Mouse (Mus musculus): Measurements from ENCODE around the gene Tph2. TPM values are rescaled to one million over a fixed set of nuclear protein-coding genes. Genes with fewer than 3 reads are reported as not detected.
A peak's percentile ranks its signal among the peaks of the same experiment; 100 is the strongest.

Gene Tph2
- polyA plus RNA-seq (2015; fragmentation: Nextera tagmentation; extraction: Ambion mirVana): 0.05 TPM in 1 of 2 replicates, not detected in the other

DNA sequence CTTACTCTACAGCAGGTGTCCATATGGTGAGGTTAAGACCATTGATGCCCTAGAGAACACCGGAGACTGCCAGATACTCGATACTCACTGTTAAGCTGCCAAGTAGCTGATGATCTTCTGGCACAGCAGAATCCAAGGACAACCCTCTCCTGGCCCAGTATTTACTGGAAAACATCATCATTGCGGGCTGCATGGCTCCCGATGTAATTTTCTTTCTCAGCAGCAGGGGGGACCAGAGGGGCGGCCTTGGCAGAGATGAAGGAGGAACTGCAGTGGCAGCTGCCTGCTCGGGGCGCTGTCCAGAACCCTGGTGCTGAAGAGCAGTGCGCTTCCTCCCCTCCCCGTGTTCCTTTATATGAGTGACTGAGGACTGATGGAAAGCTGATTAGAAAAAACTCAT lies at the start of gene Tph2:
Gene Tph2, minus strand, starts transcription at position 326 of the 400 bp plus-strand sequence.
- WGBS: 4% methylated on average over 9 of the region's 9 CpGs
- no peak within 1 kb of the TSS for H3K4me3 ChIP-seq (ENCODE audit: low read length)
- H3K36me3 ChIP-seq (ENCODE audit: control insufficient read depth, insufficient read depth): no peaks in the 10 kb centered on the region
- H3K9ac ChIP-seq (ENCODE audit: low read length): no peak within 1 kb of the TSS
- H3K27ac ChIP-seq (ENCODE audit: low read length): no peak within 1 kb of the TSS
- H3K4me1 ChIP-seq (ENCODE audit: control insufficient read depth, insufficient read depth, low read length): no peaks in the 10 kb centered on the region
- no peaks in the 10 kb centered on the region for H3K27me3 ChIP-seq (ENCODE audit: control insufficient read depth, insufficient read depth, low read length)
- no peak within 1 kb of the TSS for H3K4me2 ChIP-seq (ENCODE audit: low read depth, low read length)
- H3K9me3 ChIP-seq (replicated peaks; ENCODE audit: control insufficient read depth, low read length): no peaks in the 10 kb centered on the region
- 0 out of 2 replicates have a peak, but pooled peaks have one; percentile 49 for ATAC-seq (replicated peaks; ENCODE audit: extremely low read depth, insufficient read depth, low FRiP score)

DNA sequence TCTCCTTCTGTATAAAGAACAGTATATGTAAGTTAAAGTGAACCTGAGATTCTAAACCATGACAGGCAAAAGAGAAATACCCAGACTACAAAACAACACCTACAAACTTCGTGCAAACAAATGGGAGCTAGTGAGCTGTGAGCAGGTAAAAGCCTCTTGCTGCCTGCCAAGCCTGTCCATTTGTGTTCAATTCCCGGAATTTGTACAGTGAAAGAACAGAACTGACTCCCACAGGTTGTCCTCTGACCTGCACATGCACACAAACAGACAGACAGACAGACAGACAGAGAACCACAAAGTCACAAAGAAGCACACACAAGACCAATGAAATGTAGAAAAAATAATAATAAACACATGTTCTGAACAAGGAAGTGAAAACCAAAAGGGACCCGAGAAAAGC lies 49.0 kb upstream of the Tph2 start:
- Histone ChIP-seq H3K4me2 (ENCODE audit: low read depth, low read length) (no peak overlapping the region), H3K27me3 (ENCODE audit: control insufficient read depth, insufficient read depth, low read length) (no peaks in the 10 kb centered on the region), H3K36me3 (ENCODE audit: control insufficient read depth, insufficient read depth) (peaks cover 19% of the 10 kb centered on the region), H3K4me3 (ENCODE audit: low read length) (no peak overlapping the region), H3K9me3 (replicated peaks; ENCODE audit: control insufficient read depth, low read length) (no peaks in the 10 kb centered on the region), H3K4me1 (ENCODE audit: control insufficient read depth, insufficient read depth, low read length) (no peaks in the 10 kb centered on the region), H3K27ac (ENCODE audit: low read length) (no peak overlapping the region), H3K9ac (ENCODE audit: low read length) (no peak overlapping the region)
- no peak for ATAC-seq (replicated peaks; ENCODE audit: extremely low read depth, insufficient read depth, low FRiP score)
- 79% methylated on average over 3 of the region's 3 CpGs for WGBS

DNA sequence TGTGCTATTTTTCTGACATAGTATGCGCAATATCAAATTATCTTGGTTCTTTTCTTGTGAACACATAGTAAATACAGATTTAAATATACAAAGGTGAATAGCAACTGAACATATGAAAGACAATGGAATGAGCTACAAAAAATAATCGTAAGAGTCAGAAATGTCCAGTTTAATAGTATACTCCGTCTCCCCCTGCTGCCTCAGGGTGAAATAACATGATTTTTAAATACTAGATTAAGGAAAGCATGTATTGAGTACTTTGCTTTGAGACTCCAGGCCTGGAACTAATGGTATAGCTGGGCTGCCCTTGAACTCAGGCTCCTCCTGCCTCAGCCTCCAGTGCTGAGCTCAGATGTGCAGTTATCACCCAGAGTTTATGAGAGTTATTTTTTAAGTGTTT lies 47.7 kb upstream of the Tph2 start:
- H3K4me3 ChIP-seq (ENCODE audit: low read length): no peak overlapping the region
- H3K4me1 ChIP-seq (ENCODE audit: control insufficient read depth, insufficient read depth, low read length): no peaks in the 10 kb centered on the region
- WGBS: 88% methylated on average over 3 of the region's 3 CpGs
- H3K9ac ChIP-seq (ENCODE audit: low read length): no peak overlapping the region
- H3K27ac ChIP-seq (ENCODE audit: low read length): no peak overlapping the region
- ATAC-seq (replicated peaks; ENCODE audit: extremely low read depth, insufficient read depth, low FRiP score): no peak
- peaks cover 13% of the 10 kb centered on the region for H3K36me3 ChIP-seq (ENCODE audit: control insufficient read depth, insufficient read depth)
- H3K9me3 ChIP-seq (replicated peaks; ENCODE audit: control insufficient read depth, low read length): no peaks in the 10 kb centered on the region
- no peak overlapping the region for H3K4me2 ChIP-seq (ENCODE audit: low read depth, low read length)
- H3K27me3 ChIP-seq (ENCODE audit: control insufficient read depth, insufficient read depth, low read length): no peaks in the 10 kb centered on the region

DNA sequence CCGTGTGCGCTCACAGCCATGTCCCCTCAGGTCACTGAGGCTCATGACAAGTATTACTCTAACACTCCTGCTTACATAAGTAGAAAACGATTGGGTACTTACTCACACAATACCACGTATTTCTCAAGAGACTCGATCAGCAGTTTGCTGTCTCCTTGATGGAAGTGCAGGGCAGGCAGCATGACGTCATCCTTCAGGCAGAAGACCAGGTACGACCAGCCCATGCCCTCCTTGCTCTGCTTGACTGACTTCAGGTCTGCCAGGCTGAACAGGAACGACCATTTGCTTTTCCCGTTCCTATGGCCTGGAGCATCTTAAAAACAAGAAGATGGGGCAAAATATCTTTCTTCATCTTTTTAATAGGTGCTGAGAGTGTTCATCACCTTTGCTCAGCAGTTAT lies 44.2 kb upstream of the Tph2 start:
- no peak overlapping the region for H3K4me3 ChIP-seq (ENCODE audit: low read length)
- no peak overlapping the region for H3K27ac ChIP-seq (ENCODE audit: low read length)
- peaks cover 11% of the 10 kb centered on the region for H3K36me3 ChIP-seq (ENCODE audit: control insufficient read depth, insufficient read depth)
- H3K4me2 ChIP-seq (ENCODE audit: low read depth, low read length): no peak overlapping the region
- WGBS: 75% methylated on average over 9 of the region's 9 CpGs
- H3K27me3 ChIP-seq (ENCODE audit: control insufficient read depth, insufficient read depth, low read length): no peaks in the 10 kb centered on the region
- H3K9ac ChIP-seq (ENCODE audit: low read length): no peak overlapping the region
- no peaks in the 10 kb centered on the region for H3K9me3 ChIP-seq (replicated peaks; ENCODE audit: control insufficient read depth, low read length)
- no peak for ATAC-seq (replicated peaks; ENCODE audit: extremely low read depth, insufficient read depth, low FRiP score)
- peaks cover under 1% of the 10 kb centered on the region; the same call in 1 of the 2 replicates for H3K4me1 ChIP-seq (ENCODE audit: control insufficient read depth, insufficient read depth, low read length)

DNA sequence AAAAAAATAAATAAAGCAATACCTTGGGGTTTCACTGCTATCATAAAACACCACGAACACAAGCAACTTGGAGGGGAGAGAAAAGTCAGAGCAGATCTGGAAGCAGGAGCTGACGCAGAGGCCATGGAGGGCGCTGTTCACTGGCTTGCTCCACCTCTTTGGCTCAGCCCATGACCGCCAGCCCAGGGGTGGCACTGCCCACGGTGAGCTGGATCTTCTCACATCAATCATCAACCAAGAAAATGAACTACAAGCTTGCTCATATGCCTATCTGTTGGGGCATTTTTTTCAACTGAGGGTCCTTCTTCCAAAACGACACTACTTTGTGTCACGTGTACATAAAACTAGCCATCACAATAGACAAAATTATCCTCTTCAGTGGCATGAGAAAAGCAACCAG lies 41.8 kb upstream of the Tph2 start:
- Histone ChIP-seq H3K9ac (ENCODE audit: low read length) (no peak overlapping the region), H3K4me3 (ENCODE audit: low read length) (no peak overlapping the region), H3K4me1 (ENCODE audit: control insufficient read depth, insufficient read depth, low read length) (peaks cover 5% of the 10 kb centered on the region), H3K4me2 (ENCODE audit: low read depth, low read length) (no peak overlapping the region), H3K27ac (ENCODE audit: low read length) (no peak overlapping the region), H3K36me3 (ENCODE audit: control insufficient read depth, insufficient read depth) (peaks cover 8% of the 10 kb centered on the region), H3K27me3 (ENCODE audit: control insufficient read depth, insufficient read depth, low read length) (no peaks in the 10 kb centered on the region), H3K9me3 (replicated peaks; ENCODE audit: control insufficient read depth, low read length) (no peaks in the 10 kb centered on the region)
- ATAC-seq (replicated peaks; ENCODE audit: extremely low read depth, insufficient read depth, low FRiP score): no peak
- WGBS: 86% methylated on average over 7 of the region's 7 CpGs

DNA sequence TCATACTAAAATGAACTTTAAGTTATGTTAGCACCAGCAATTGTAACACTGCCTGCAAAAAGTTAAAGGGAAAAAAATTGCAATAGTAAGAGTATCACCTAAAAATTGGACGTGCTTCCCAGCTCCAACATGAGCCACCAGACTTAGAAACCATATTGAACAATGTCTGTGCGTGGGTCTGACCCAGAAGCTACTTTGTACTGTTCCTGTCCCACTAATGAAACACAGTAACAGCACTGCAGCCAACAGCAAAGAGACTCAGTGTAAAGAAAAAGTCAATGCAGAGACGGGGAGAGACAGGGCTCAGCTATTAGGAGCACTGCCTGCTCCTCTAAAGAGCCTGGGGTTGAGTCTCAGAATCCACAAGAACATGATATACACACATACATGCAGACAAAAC lies 39.0 kb upstream of the Tph2 start:
- Histone ChIP-seq H3K27ac (ENCODE audit: low read length) (0 out of 2 replicates have a peak overlapping the region, but pooled peaks have one; percentile 4), H3K9me3 (replicated peaks; ENCODE audit: control insufficient read depth, low read length) (no peaks in the 10 kb centered on the region), H3K4me1 (ENCODE audit: control insufficient read depth, insufficient read depth, low read length) (peaks cover 5% of the 10 kb centered on the region), H3K4me2 (ENCODE audit: low read depth, low read length) (no peak overlapping the region), H3K36me3 (ENCODE audit: control insufficient read depth, insufficient read depth) (peaks cover 14% of the 10 kb centered on the region), H3K4me3 (ENCODE audit: low read length) (no peak overlapping the region), H3K27me3 (ENCODE audit: control insufficient read depth, insufficient read depth, low read length) (no peaks in the 10 kb centered on the region), H3K9ac (ENCODE audit: low read length) (no peak overlapping the region)
- 78% methylated on average over 3 of the region's 3 CpGs for WGBS
- ATAC-seq (replicated peaks; ENCODE audit: extremely low read depth, insufficient read depth, low FRiP score): no peak

DNA sequence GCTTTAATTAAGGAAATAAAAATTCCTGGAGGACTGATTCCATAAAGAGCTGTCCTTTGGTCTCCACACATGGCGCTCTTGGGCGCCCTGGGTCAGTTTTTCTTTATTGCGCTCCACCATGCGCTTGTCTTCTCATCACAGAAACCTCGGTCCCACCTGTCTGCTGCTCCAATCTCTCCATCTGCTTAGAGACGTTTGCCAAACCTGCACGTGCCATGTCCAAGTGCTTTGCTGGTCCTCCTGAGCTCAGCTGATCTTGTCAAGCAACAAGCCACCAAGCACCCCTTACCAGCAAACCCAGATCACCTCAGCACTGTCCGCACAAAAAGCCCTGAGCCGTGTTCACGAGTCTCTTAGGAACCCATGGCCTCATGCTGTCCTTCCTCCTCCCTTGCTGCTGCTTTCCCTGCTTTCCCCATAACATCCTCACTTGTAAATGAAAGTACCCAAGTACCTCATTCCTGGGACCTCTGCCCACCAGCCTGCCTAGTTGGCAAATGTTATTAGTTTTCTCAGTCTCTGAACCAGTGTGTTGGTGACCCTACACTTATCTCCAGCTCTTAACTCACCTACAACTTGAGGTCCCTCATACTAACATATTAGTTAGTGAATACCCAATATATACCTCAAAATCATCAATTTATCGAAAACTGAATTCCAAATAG lies 28.2 kb upstream of the Tph2 start:
- no peak for ATAC-seq (replicated peaks; ENCODE audit: extremely low read depth, insufficient read depth, low FRiP score)
- no peak overlapping the region for H3K27ac ChIP-seq (ENCODE audit: low read length)
- peaks cover 38% of the 10 kb centered on the region for H3K36me3 ChIP-seq (ENCODE audit: control insufficient read depth, insufficient read depth)
- no peak overlapping the region for H3K9ac ChIP-seq (ENCODE audit: low read length)
- no peaks in the 10 kb centered on the region for H3K9me3 ChIP-seq (replicated peaks; ENCODE audit: control insufficient read depth, low read length)
- no peak overlapping the region for H3K4me3 ChIP-seq (ENCODE audit: low read length)
- WGBS: 96% methylated on average over 11 of the region's 11 CpGs
- H3K4me2 ChIP-seq (ENCODE audit: low read depth, low read length): no peak overlapping the region
- H3K4me1 ChIP-seq (ENCODE audit: control insufficient read depth, insufficient read depth, low read length): no peaks in the 10 kb centered on the region
- no peaks in the 10 kb centered on the region for H3K27me3 ChIP-seq (ENCODE audit: control insufficient read depth, insufficient read depth, low read length)

DNA sequence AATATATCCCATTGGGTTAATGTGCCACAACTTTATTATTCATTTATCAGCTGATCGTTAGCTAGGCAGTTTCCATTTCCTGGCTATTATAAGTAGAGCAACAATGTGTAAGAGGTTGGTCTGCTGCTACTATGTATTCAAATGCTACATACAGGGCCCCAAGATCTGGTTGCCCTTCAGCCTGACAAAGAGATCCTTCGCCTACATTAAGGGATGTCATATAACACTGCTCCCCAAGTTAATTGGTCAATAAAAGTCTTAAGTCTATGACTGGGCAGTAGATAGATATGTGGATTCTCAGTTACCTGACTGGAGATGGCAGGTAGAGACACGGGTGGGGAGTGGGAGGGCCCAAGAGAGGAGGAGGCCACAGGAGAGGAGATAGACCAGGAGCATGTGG lies 21.0 kb upstream of the Tph2 start:
- Histone ChIP-seq H3K27ac (ENCODE audit: low read length) (no peak overlapping the region), H3K9me3 (replicated peaks; ENCODE audit: control insufficient read depth, low read length) (no peaks in the 10 kb centered on the region), H3K4me3 (ENCODE audit: low read length) (no peak overlapping the region), H3K36me3 (ENCODE audit: control insufficient read depth, insufficient read depth) (peaks cover 35% of the 10 kb centered on the region), H3K4me2 (ENCODE audit: low read depth, low read length) (no peak overlapping the region), H3K4me1 (ENCODE audit: control insufficient read depth, insufficient read depth, low read length) (no peaks in the 10 kb centered on the region), H3K27me3 (ENCODE audit: control insufficient read depth, insufficient read depth, low read length) (no peaks in the 10 kb centered on the region), H3K9ac (ENCODE audit: low read length) (no peak overlapping the region)
- ATAC-seq (replicated peaks; ENCODE audit: extremely low read depth, insufficient read depth, low FRiP score): no peak
- 83% methylated on average over 3 of the region's 3 CpGs for WGBS

DNA sequence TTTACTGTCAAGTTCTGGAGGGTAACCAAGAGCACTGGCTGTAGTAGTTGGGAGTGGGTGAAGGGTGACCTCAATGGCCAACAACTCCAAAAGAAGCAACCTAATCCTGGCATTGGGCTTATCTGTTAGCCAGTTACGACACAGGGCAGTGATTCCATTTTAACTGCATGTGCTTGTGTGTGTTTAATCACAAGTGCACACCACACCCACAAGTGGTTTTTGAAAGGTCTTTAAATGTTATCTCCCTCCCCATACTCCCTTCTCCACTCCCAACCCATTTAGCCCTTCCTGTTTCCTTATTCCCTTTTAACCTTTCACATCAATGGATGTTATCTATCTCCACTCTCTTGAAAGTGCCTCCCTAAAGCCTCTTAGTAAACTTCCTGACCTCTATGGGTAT lies 20.5 kb upstream of the Tph2 start:
- H3K27me3 ChIP-seq (ENCODE audit: control insufficient read depth, insufficient read depth, low read length): no peaks in the 10 kb centered on the region
- no peak overlapping the region for H3K9ac ChIP-seq (ENCODE audit: low read length)
- WGBS: 26% methylated on average over 1 of the region's 1 CpGs
- ATAC-seq (replicated peaks; ENCODE audit: extremely low read depth, insufficient read depth, low FRiP score): 0 out of 2 replicates have a peak, but pooled peaks have one; percentile 10
- H3K36me3 ChIP-seq (ENCODE audit: control insufficient read depth, insufficient read depth): peaks cover 35% of the 10 kb centered on the region
- no peak overlapping the region for H3K4me3 ChIP-seq (ENCODE audit: low read length)
- no peaks in the 10 kb centered on the region for H3K4me1 ChIP-seq (ENCODE audit: control insufficient read depth, insufficient read depth, low read length)
- H3K27ac ChIP-seq (ENCODE audit: low read length): no peak overlapping the region
- no peak overlapping the region for H3K4me2 ChIP-seq (ENCODE audit: low read depth, low read length)
- no peaks in the 10 kb centered on the region for H3K9me3 ChIP-seq (replicated peaks; ENCODE audit: control insufficient read depth, low read length)
